Mouse (Mus musculus) testis, postnatal 10 days (tissue): ENCODE data around the gene Ino80.

Source experiments
- DNase-seq: peaks from one replicate; pipeline ENCODE4 v3.0.0; 2021; ENCODE audit warnings: low spot score

The Ino80 gene

GRCm38 (mm10) chr2:119323866-119324575, 153.5 kb downstream of the Ino80 start:
- DNase-seq, result no peak
